Mouse (Mus musculus) hindbrain, postnatal 0 days (tissue): ENCODE data around the gene Ftsj1. TPM values are rescaled to one million over a fixed set of nuclear protein-coding genes. Genes with fewer than 3 reads are reported as not detected.

Experiments used
- ATAC-seq: fragments of 200-750 bp; cut with Nextera tagmentation; 2 replicates; pipeline ENCODE4 v1.8.0; 2017; ENCODE audit warnings: mild to moderate bottlenecking, moderate TSS enrichment, moderate library complexity
- DNase-seq: peaks from one replicate; pipeline ENCODE4 v3.0.0-alpha.2; 2015; ENCODE audit warnings: low spot score
- H3K27ac ChIP-seq: fragments of 300-500 bp; sonication (generic); 2 replicates; pipeline ENCODE4 v1.5.1; 2014; ENCODE audit warnings: mild to moderate bottlenecking
- H3K27me3 ChIP-seq: fragments of 300-500 bp; sonication (generic); 2 replicates; pipeline ENCODE4 v1.6.1; 2014; ENCODE audit warnings: low read length, mixed read lengths; ENCODE audit not compliant: insufficient read depth
- H3K36me3 ChIP-seq: fragments of 300-500 bp; sonication (generic); 2 replicates; pipeline ENCODE4 v1.6.1; 2014; ENCODE audit warnings: low read length, mixed read lengths; ENCODE audit not compliant: insufficient read depth
- H3K4me1 ChIP-seq: fragments of 300-500 bp; sonication (generic); 2 replicates; pipeline ENCODE4 v1.6.1; 2014; ENCODE audit warnings: antibody characterized with exemption, low read length, mixed read lengths; ENCODE audit not compliant: insufficient read depth
- H3K4me2 ChIP-seq: fragments of 300-500 bp; sonication (generic); 2 replicates; pipeline ENCODE4 v1.6.1; 2014; ENCODE audit warnings: low read depth, mild to moderate bottlenecking, low read length, moderate library complexity, mixed read lengths
- H3K4me3 ChIP-seq: fragments of 300-500 bp; sonication (generic); 2 replicates; pipeline ENCODE4 v1.5.1; 2014; ENCODE audit warnings: low read length
- H3K9ac ChIP-seq: fragments of 300-500 bp; sonication (generic); replicated peaks from 2 replicates; pipeline ENCODE4 v1.6.1; 2014; ENCODE audit warnings: mild to moderate bottlenecking, low read length, moderate library complexity, mixed read lengths
- H3K9me3 ChIP-seq: fragments of 300-500 bp; sonication (generic); 2 replicates; pipeline ENCODE4 v1.6.1; 2016; ENCODE audit warnings: low read length, mixed read lengths
- CTCF ChIP-seq: IDR thresholded peaks from 2 replicates; pipeline ENCODE4 v1.5.1; 2016; ENCODE audit warnings: antibody characterized with exemption, control low read depth, low read depth
- WGBS: fragments of 180-500 bp; shearing (Covaris S2); extraction: QIAGEN DNeasy Blood & Tissue Kit; methylation state at CpG from one replicate; pipeline ENCODE4 v1.1.7; 2014; 5-methylcytosine and 5-hydroxymethylcytosine counted together
- polyA plus RNA-seq: library from polyadenylated mRNA; unstranded; fragments of >200 nt; fragmentation: Nextera tagmentation; extraction: Ambion mirVana; gene quantifications from 2 replicates; pipeline ENCODE4 v1.2.1, GENCODE M21; 2015
- total RNA-seq: library from RNA; depleted of rRNA; stranded (reverse); fragments of >200 nt; gene quantifications from 2 replicates; pipeline ENCODE4 v1.2.3, GENCODE M21; 2014; rRNA removed

The Ftsj1 gene
- total and polyA plus RNA-seq, 2 experiments from 2014 or later = 39.8 to 44.4 TPM

DNA sequence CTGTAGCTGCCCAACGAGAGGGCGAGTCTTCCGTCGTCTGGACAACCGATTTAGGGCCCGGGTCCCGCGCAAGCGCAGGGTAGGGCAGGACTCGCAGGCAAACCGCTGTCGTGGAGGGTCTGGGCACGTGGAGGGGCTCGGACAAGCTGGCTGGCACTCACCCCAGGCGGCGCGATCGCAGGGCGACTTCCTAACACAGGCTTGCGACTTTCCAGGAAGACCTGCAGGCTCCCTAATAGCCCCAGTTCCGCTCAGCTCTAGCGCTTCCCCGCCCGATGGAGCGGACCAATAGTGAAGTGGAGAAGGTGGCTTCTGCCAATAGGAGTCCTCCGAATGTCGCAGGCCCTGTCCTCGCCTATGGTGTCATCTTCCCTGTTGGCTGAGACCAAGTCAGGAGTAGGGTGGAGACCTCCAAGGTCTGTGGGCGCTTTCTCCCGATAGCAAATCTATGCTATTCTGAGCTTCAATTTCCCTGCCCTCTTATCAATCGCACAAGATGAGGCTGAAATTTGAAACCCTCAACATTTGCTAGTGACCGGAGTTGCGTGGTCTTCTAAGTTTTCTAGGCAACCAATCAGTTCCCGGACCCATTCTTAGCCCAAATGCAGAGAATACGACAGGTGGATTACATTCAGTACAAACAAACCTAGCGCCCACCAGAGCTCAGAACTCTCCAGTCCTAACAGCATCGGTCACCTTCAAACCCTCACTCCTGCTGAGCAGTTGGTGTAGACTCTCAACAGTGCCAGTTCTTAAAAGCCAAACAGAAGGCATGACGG lies 59.4 kb downstream of the Ftsj1 start:
- Histone ChIP-seq H3K9ac (peak overlapping the region; percentile 41; the same call in 1 of the 2 replicates), H3K9me3 (no peaks in the 10 kb centered on the region), H3K36me3 (no peaks in the 10 kb centered on the region), H3K4me3 (peak overlapping the region; percentile 48), H3K27ac (peak overlapping the region; percentile 64), H3K27me3 (no peaks in the 10 kb centered on the region), H3K4me1 (no peaks in the 10 kb centered on the region), H3K4me2 (peak overlapping the region; percentile 62)
- ATAC-seq (peak; percentile 98), DNase-seq (peak; percentile 88)
- no peak for TF ChIP-seq CTCF
- WGBS = 30% methylated on average over 38 of the region's 38 CpGs

GRCm38 (mm10) chrX:8192126-8192639 lies 60.0 kb downstream of the Ftsj1 start:
- peak overlapping the region; percentile 41; the same call in 1 of the 2 replicates for H3K9ac ChIP-seq
- no peaks in the 10 kb centered on the region for H3K27me3 ChIP-seq
- TF ChIP-seq CTCF = peak; percentile 24; the same call in 1 of the 2 replicates
- no peaks in the 10 kb centered on the region for H3K36me3 ChIP-seq
- H3K9me3 ChIP-seq = no peaks in the 10 kb centered on the region
- ATAC-seq (no peak), DNase-seq (no peak)
- H3K4me3 ChIP-seq = peak overlapping the region; percentile 48
- 20% methylated on average over 13 of the region's 13 CpGs for WGBS
- H3K4me2 ChIP-seq = peak overlapping the region; percentile 62
- peak overlapping the region; percentile 64 for H3K27ac ChIP-seq
- no peaks in the 10 kb centered on the region for H3K4me1 ChIP-seq

Other genes starting within 250 kb of the Ftsj1 start
- gene Glod5, start 233.9 kb downstream of the Ftsj1 start, total RNA-seq = 1.9 TPM in 1 of 2 replicates, not detected in the other
- 0.38 and 1.2 TPM in 2 replicates for gene Glod5, start 233.9 kb downstream of the Ftsj1 start, polyA plus RNA-seq
- gene Suv39h1, start 177.6 kb downstream of the Ftsj1 start, total RNA-seq = 32.3 and 43.9 TPM in 2 replicates
- 34.1 and 35.2 TPM in 2 replicates for gene Suv39h1, start 177.6 kb downstream of the Ftsj1 start, polyA plus RNA-seq
- 0.11 and 0.99 TPM in 2 replicates for gene Was, start 161.9 kb downstream of the Ftsj1 start, total RNA-seq
- 0.11 and 0.16 TPM in 2 replicates for gene Was, start 161.9 kb downstream of the Ftsj1 start, polyA plus RNA-seq
- 377 and 393 TPM in 2 replicates for gene Wdr13, start 119.5 kb downstream of the Ftsj1 start, total RNA-seq
- gene Wdr13, start 119.5 kb downstream of the Ftsj1 start, polyA plus RNA-seq = 53.9 and 55.1 TPM in 2 replicates
- gene Rbm3, start 106.5 kb downstream of the Ftsj1 start, total RNA-seq = 318 and 321 TPM in 2 replicates
- 496 and 521 TPM in 2 replicates for gene Rbm3, start 106.5 kb downstream of the Ftsj1 start, polyA plus RNA-seq
- gene Tbc1d25, start 76.2 kb downstream of the Ftsj1 start, total RNA-seq = 19.9 and 24.6 TPM in 2 replicates
- gene Tbc1d25, start 76.2 kb downstream of the Ftsj1 start, polyA plus RNA-seq = 15.8 and 17.4 TPM in 2 replicates
- gene Ebp, start 58.9 kb downstream of the Ftsj1 start, total RNA-seq = 25.2 and 41.3 TPM in 2 replicates
- 29.8 and 30.2 TPM in 2 replicates for gene Ebp, start 58.9 kb downstream of the Ftsj1 start, polyA plus RNA-seq
- 60.8 and 68.4 TPM in 2 replicates for gene Porcn, start 45.9 kb downstream of the Ftsj1 start, total RNA-seq
- 49.2 and 49.3 TPM in 2 replicates for gene Porcn, start 45.9 kb downstream of the Ftsj1 start, polyA plus RNA-seq
- gene Slc38a5, start 18.7 kb upstream of the Ftsj1 start, total RNA-seq = 23.8 and 26.8 TPM in 2 replicates
- 15.9 and 20.8 TPM in 2 replicates for gene Slc38a5, start 18.7 kb upstream of the Ftsj1 start, polyA plus RNA-seq
- not detected in 2 replicates for gene Ssxb10, start 75.0 kb upstream of the Ftsj1 start, total RNA-seq
- not detected in 2 replicates for gene Ssxb10, start 75.0 kb upstream of the Ftsj1 start, polyA plus RNA-seq
- not detected in 2 replicates for gene Ssxb9, start 114.6 kb upstream of the Ftsj1 start, total RNA-seq
- gene Ssxb9, start 114.6 kb upstream of the Ftsj1 start, polyA plus RNA-seq = not detected in 2 replicates
- gene Ssxb1, start 160.9 kb upstream of the Ftsj1 start, total RNA-seq = not detected in 2 replicates
- not detected in 2 replicates for gene Ssxb1, start 160.9 kb upstream of the Ftsj1 start, polyA plus RNA-seq
- not detected in 2 replicates for gene Ssxb2, start 209.3 kb upstream of the Ftsj1 start, total RNA-seq
- not detected in 2 replicates for gene Ssxb2, start 209.3 kb upstream of the Ftsj1 start, polyA plus RNA-seq